ENCODE assay signal across 24 mouse cellular contexts in the genomic region with DNA sequence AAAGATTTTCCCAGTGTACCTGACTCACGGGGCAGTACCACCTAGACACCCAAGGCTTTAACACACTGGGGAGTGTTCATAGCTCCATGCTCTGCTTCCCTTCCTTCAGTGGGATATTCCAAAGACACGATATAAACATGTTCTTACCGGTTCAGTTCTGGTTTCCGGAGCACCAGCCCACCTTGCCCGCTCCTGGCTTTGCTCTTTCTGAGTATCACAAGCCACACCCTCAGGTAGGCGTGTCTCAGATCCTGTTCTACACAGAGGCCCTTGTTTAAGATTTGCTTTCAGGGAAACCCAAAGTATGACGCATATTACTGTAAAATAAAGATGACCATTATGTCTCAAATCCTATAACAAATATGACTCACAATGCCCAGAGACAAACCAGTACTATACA.
A peak's percentile ranks its signal among the peaks of the same experiment; 100 is the strongest.
DNase-seq lines count a peak whose midpoint lies in the region; ATAC-seq and TF ChIP-seq lines count a peak whose summit lies in the region.
"Had no signal": no experiment of that assay in that cellular context is flagged by ENCODE, and none has a peak within 500 bp of the region (broad histone marks: within the 10 kb centered on the region; RNA-seq: fewer than 3 reads in every experiment).

No protein-coding gene starts in this region.

- DNase-seq in limb, embryonic 10.5 days (ENCODE audit: low spot score): no peak
- DNase-seq in 3T3-L1 (ENCODE audit: low read depth, low spot score): peak; percentile 60
- DNase-seq in embryonic facial prominence, embryonic 10.5 days (ENCODE audit: low spot score): no peak
- DNase-seq in limb, embryonic 14.5 days (ENCODE audit: low spot score): peak; percentile 12
- DNase-seq in cerebellum, postnatal 14 days: no peak
- DNase-seq in heart, adult 11 months: no peak
- DNase-seq: adrenal gland, postnatal 14 days; B cell, adult 2 months; cerebellum, postnatal 10 days; kidney, adult 8-10 months; kidney, postnatal 36 days; left cerebral cortex, postnatal 4 days; lung, postnatal 36 days; thymus, adult 2 months had no signal

- H3K9me3 ChIP-seq in limb, embryonic 12.5 days: no peaks in the 10 kb centered on the region
- no peaks in the 10 kb centered on the region for H3K9me3 ChIP-seq in limb, embryonic 10.5 days (replicated peaks)
- no peaks in the 10 kb centered on the region for H3K9me3 ChIP-seq in embryonic facial prominence, embryonic 10.5 days
- H3K9me3 ChIP-seq in limb, embryonic 14.5 days (ENCODE audit: control insufficient read depth, low read length): no peaks in the 10 kb centered on the region
- no peaks in the 10 kb centered on the region for H3K9me3 ChIP-seq in intestine, embryonic 16.5 days (ENCODE audit: control insufficient read depth, low read length)
- H3K9me3 ChIP-seq: heart, embryonic 10.5 days; hindbrain, embryonic 10.5 days; liver, embryonic 15.5 days; midbrain, embryonic 10.5 days; neural tube, embryonic 12.5 days had no signal

- H3K27me3 ChIP-seq in limb, embryonic 12.5 days: no peaks in the 10 kb centered on the region
- H3K27me3 ChIP-seq in limb, embryonic 10.5 days (ENCODE audit: low read depth, poor library complexity, severe bottlenecking): no peaks in the 10 kb centered on the region
- no peaks in the 10 kb centered on the region for H3K27me3 ChIP-seq in embryonic facial prominence, embryonic 10.5 days (replicated peaks; ENCODE audit: low read depth, poor library complexity, severe bottlenecking)
- H3K27me3 ChIP-seq in limb, embryonic 14.5 days (ENCODE audit: control insufficient read depth, insufficient read depth, low read length): no peaks in the 10 kb centered on the region
- H3K27me3 ChIP-seq in intestine, embryonic 16.5 days (replicated peaks; ENCODE audit: control insufficient read depth, insufficient read depth, low read length): no peaks in the 10 kb centered on the region; the same call in 1 of the 2 replicates
- H3K27me3 ChIP-seq: liver, embryonic 15.5 days; neural tube, embryonic 12.5 days had no signal

- H3K36me3 ChIP-seq in limb, embryonic 12.5 days: no peaks in the 10 kb centered on the region
- no peaks in the 10 kb centered on the region for H3K36me3 ChIP-seq in limb, embryonic 10.5 days
- H3K36me3 ChIP-seq in embryonic facial prominence, embryonic 10.5 days (replicated peaks): no peaks in the 10 kb centered on the region
- no peaks in the 10 kb centered on the region for H3K36me3 ChIP-seq in limb, embryonic 14.5 days (ENCODE audit: control insufficient read depth, insufficient read depth, low read length)
- H3K36me3 ChIP-seq in intestine, embryonic 16.5 days (ENCODE audit: control insufficient read depth, insufficient read depth, low read length): no peaks in the 10 kb centered on the region
- H3K36me3 ChIP-seq: heart, embryonic 10.5 days; hindbrain, embryonic 10.5 days; liver, embryonic 15.5 days; midbrain, embryonic 10.5 days; neural tube, embryonic 12.5 days had no signal

- 35% methylated on average over 7 of the region's 7 CpGs for WGBS in limb, embryonic 12.5 days
- 46% methylated on average over 7 of the region's 7 CpGs for WGBS in limb, embryonic 10.5 days
- 35% methylated on average over 7 of the region's 7 CpGs for WGBS in embryonic facial prominence, embryonic 10.5 days
- 26% methylated on average over 7 of the region's 7 CpGs for WGBS in limb, embryonic 14.5 days
- 33% methylated on average over 7 of the region's 7 CpGs for WGBS in intestine, embryonic 16.5 days

- no peak for TF ChIP-seq POLR2A in limb, embryonic 14.5 days (IDR thresholded peaks at IDR 0.05; ENCODE audit: borderline replicate concordance, extremely low read depth, insufficient read depth, insufficient read length)

- no peak overlapping the region for H3K9ac ChIP-seq in limb, embryonic 12.5 days (replicated peaks)
- no peak overlapping the region for H3K9ac ChIP-seq in limb, embryonic 14.5 days (ENCODE audit: low read depth, low read length, severe bottlenecking)
- no peak overlapping the region for H3K9ac ChIP-seq in intestine, embryonic 16.5 days (ENCODE audit: low read depth, low read length)
- H3K9ac ChIP-seq: liver, embryonic 15.5 days; neural tube, embryonic 12.5 days had no signal

- no peak overlapping the region for H3K4me3 ChIP-seq in limb, embryonic 12.5 days (replicated peaks)
- H3K4me3 ChIP-seq in limb, embryonic 10.5 days: no peak overlapping the region
- H3K4me3 ChIP-seq in embryonic facial prominence, embryonic 10.5 days: 0 out of 2 replicates have a peak overlapping the region, but pooled peaks have one; percentile 16
- no peak overlapping the region; the same call in 1 of the 2 replicates for H3K4me3 ChIP-seq in limb, embryonic 14.5 days (replicated peaks; ENCODE audit: low read length)
- H3K4me3 ChIP-seq in intestine, embryonic 16.5 days (ENCODE audit: low read length): no peak overlapping the region
- H3K4me3 ChIP-seq: heart, embryonic 10.5 days; hindbrain, embryonic 10.5 days; left cerebral cortex, adult 2 months; liver, embryonic 15.5 days; midbrain, embryonic 10.5 days; neural tube, embryonic 12.5 days had no signal

- no peak overlapping the region for H3K27ac ChIP-seq in limb, embryonic 12.5 days
- H3K27ac ChIP-seq in limb, embryonic 10.5 days: no peak overlapping the region
- no peak overlapping the region for H3K27ac ChIP-seq in embryonic facial prominence, embryonic 10.5 days (replicated peaks)
- no peak overlapping the region for H3K27ac ChIP-seq in limb, embryonic 14.5 days (replicated peaks; ENCODE audit: low read depth, low read length)
- no peak overlapping the region for H3K27ac ChIP-seq in intestine, embryonic 16.5 days (ENCODE audit: low read length)
- H3K27ac ChIP-seq: heart, embryonic 10.5 days; hindbrain, embryonic 10.5 days; left cerebral cortex, adult 2 months; liver, embryonic 15.5 days; midbrain, embryonic 10.5 days; neural tube, embryonic 12.5 days had no signal

- H3K4me1 ChIP-seq in limb, embryonic 12.5 days (replicated peaks): no peaks in the 10 kb centered on the region
- peaks cover 3% of the 10 kb centered on the region; the same call in 1 of the 2 replicates for H3K4me1 ChIP-seq in limb, embryonic 10.5 days
- peaks cover 4% of the 10 kb centered on the region; the same call in 1 of the 2 replicates for H3K4me1 ChIP-seq in embryonic facial prominence, embryonic 10.5 days
- no peaks in the 10 kb centered on the region for H3K4me1 ChIP-seq in limb, embryonic 14.5 days (ENCODE audit: control insufficient read depth, insufficient read depth, low read length)
- H3K4me1 ChIP-seq in intestine, embryonic 16.5 days (ENCODE audit: control insufficient read depth, insufficient read depth, low read length): no peaks in the 10 kb centered on the region
- H3K4me1 ChIP-seq: heart, embryonic 10.5 days; hindbrain, embryonic 10.5 days; liver, embryonic 15.5 days; midbrain, embryonic 10.5 days; neural tube, embryonic 12.5 days had no signal

- H3K4me2 ChIP-seq in limb, embryonic 12.5 days: peak overlapping the region; percentile 23; the same call in 1 of the 2 replicates
- H3K4me2 ChIP-seq in limb, embryonic 14.5 days (replicated peaks; ENCODE audit: low read depth, low read length, severe bottlenecking): no peak overlapping the region
- no peak overlapping the region for H3K4me2 ChIP-seq in intestine, embryonic 16.5 days (ENCODE audit: low read depth, low read length)
- H3K4me2 ChIP-seq: liver, embryonic 15.5 days; neural tube, embryonic 12.5 days had no signal

- ATAC-seq in limb, embryonic 12.5 days (ENCODE audit: insufficient number of reproducible peaks, insufficient read depth, low FRiP score, low TSS enrichment, low read depth): no peak
- ATAC-seq in limb, embryonic 14.5 days (ENCODE audit: low FRiP score, low read depth): no peak
- no peak for ATAC-seq in intestine, embryonic 16.5 days
- ATAC-seq: activated CD4-positive, CD25-positive, alpha-beta regulatory T cell, adult 4 months; forebrain, embryonic 16.5 days had no signal

Comparison
In these comparisons a context has a peak if more than half of its experiments do, and no peak if none do; other contexts are left out.
1. DNase-seq: peak in 3T3-L1 (single experiment) and limb, embryonic 14.5 days (single experiment); none in limb, embryonic 10.5 days (single experiment), embryonic facial prominence, embryonic 10.5 days (single experiment), cerebellum, postnatal 14 days (0 of 2) and heart, adult 11 months (single experiment).